ENCODE assay signal across 12 mouse cellular contexts in the genomic region with DNA sequence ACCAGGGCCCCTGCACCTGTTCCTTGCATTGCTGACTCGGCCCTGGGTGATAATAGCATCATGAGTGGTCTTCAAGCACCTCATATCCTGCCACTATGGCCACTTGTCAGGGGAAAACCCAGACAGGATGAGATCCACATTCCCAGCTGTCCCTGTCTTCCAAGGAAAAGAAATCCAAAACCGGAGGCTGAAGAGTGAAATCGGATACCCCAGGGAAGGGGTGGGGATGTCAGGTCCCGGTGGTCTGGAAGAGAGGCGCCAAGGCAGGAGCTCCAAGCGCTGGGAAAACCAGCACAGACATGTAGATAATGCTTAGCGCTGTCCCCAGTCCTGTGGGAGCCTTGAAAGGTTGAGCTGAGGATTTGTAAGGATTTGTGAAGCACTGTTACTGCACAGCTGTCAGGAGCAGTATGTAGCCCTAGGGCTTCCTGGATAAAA.
DNase-seq lines count a peak whose midpoint lies in the region; ATAC-seq lines count a peak whose summit lies in the region.
"Had no signal": no experiment of that assay in that cellular context is flagged by ENCODE, and none has a peak within 500 bp of the region (broad histone marks: within the 10 kb centered on the region; RNA-seq: fewer than 3 reads in every experiment).

No protein-coding gene starts in this region.

- no peaks in the 10 kb centered on the region for H3K27me3 ChIP-seq in heart, embryonic 12.5 days (replicated peaks)
- no peaks in the 10 kb centered on the region for H3K27me3 ChIP-seq in lung, embryonic 16.5 days (ENCODE audit: control insufficient read depth, insufficient read depth, low read depth, low read length)

- intact Hi-C loops in heart, postnatal 25 days (cut with DNase I): no loop called here
- intact Hi-C loops in gastrocnemius, postnatal 14 days (cut with DNase I; ENCODE audit: low total_unique reads): no loop called here
- intact Hi-C loops in left cerebral cortex, postnatal 4 days (cut with DNase I): no loop called here

- no peak overlapping the region for H3K27ac ChIP-seq in heart, embryonic 12.5 days (ENCODE audit: poor library complexity, severe bottlenecking)
- H3K27ac ChIP-seq in lung, embryonic 16.5 days (ENCODE audit: low read length): no peak overlapping the region

- H3K36me3 ChIP-seq in heart, embryonic 12.5 days: no peaks in the 10 kb centered on the region
- no peaks in the 10 kb centered on the region for H3K36me3 ChIP-seq in lung, embryonic 16.5 days (ENCODE audit: control insufficient read depth, insufficient read depth, low read length)

- whole genome bisulfite sequencing in heart, embryonic 12.5 days: 3% methylated on average over 7 of the region's 7 CpGs
- WGBS in lung, embryonic 16.5 days: 5% methylated on average over 7 of the region's 7 CpGs

- no peak for DNase-seq in heart, postnatal 25 days (ENCODE audit: low spot score)
- DNase-seq in lung, postnatal 4 days: no peak
- peak; percentile 40 for DNase-seq in gastrocnemius, postnatal 14 days
- DNase-seq in yolk sac, embryonic 10.5 days (ENCODE audit: low spot score): peak; percentile 24
- DNase-seq in cerebellum, adult 11-12 months: no peak
- no peak for DNase-seq in left cerebral cortex, postnatal 4 days
- DNase-seq: kidney, postnatal 14 days; lung, postnatal 10 days; thymus, adult 18-20 months had no signal

- no peak overlapping the region for H3K4me3 ChIP-seq in heart, embryonic 12.5 days
- H3K4me3 ChIP-seq in lung, embryonic 16.5 days (ENCODE audit: low read length): no peak overlapping the region

- no peak for ATAC-seq in heart, embryonic 12.5 days (ENCODE audit: insufficient number of reproducible peaks, low FRiP score)
- no peak for ATAC-seq in lung, embryonic 16.5 days (ENCODE audit: low read depth)
- ATAC-seq: CD4-positive, CD25-positive, alpha-beta regulatory T cell, adult 4 months had no signal

- peak overlapping the region; percentile 41 for H3K4me2 ChIP-seq in heart, embryonic 12.5 days
- H3K4me2 ChIP-seq in lung, embryonic 16.5 days (ENCODE audit: low read depth, low read length): peak overlapping the region; percentile 16; the same call in 1 of the 2 replicates

- peaks cover 15% of the 10 kb centered on the region for H3K4me1 ChIP-seq in heart, embryonic 12.5 days (replicated peaks)
- H3K4me1 ChIP-seq in lung, embryonic 16.5 days (replicated peaks; ENCODE audit: control insufficient read depth, insufficient read depth, low read length): no peaks in the 10 kb centered on the region; the same call in 1 of the 2 replicates

- no peaks in the 10 kb centered on the region for H3K9me3 ChIP-seq in heart, embryonic 12.5 days (replicated peaks)
- no peaks in the 10 kb centered on the region for H3K9me3 ChIP-seq in lung, embryonic 16.5 days (ENCODE audit: control insufficient read depth, low read length)

- no peak overlapping the region for H3K9ac ChIP-seq in heart, embryonic 12.5 days
- H3K9ac ChIP-seq in lung, embryonic 16.5 days (ENCODE audit: low read length): no peak overlapping the region

Comparison
In these comparisons a context has a peak if more than half of its experiments do, and no peak if none do; other contexts are left out.
1. DNase-seq: peak in gastrocnemius, postnatal 14 days (single experiment) and yolk sac, embryonic 10.5 days (single experiment); none in heart, postnatal 25 days (single experiment), lung, postnatal 4 days (0 of 2), cerebellum, adult 11-12 months (single experiment) and left cerebral cortex, postnatal 4 days (single experiment).